Mouse (Mus musculus) spleen, adult 2 months (tissue): ENCODE measurements around the gene Serpina3f.

Source experiments
- CTCF ChIP-seq: fragments of 200-500 bp; IDR thresholded peaks from 2 replicates; pipeline ENCODE4 v1.5.1; 2011; ENCODE audit warnings: mild to moderate bottlenecking, inconsistent platforms; ENCODE audit not compliant: insufficient read depth, insufficient read length, insufficient replicate concordance; ENCODE audit errors: extremely low read depth
- POLR2A ChIP-seq: fragments of 200-500 bp; IDR thresholded peaks from 2 replicates; pipeline ENCODE4 v1.6.1; 2011; ENCODE audit warnings: low read depth, low read length, inconsistent platforms

- no peak for TF ChIP-seq POLR2A
- no peak for TF ChIP-seq CTCF
Measured at GRCm38 (mm10) chr12:104213689-104214444, 477 bp upstream of the Serpina3f start.
